ENCODE assay signal across 8 mouse cellular contexts in the genomic region with DNA sequence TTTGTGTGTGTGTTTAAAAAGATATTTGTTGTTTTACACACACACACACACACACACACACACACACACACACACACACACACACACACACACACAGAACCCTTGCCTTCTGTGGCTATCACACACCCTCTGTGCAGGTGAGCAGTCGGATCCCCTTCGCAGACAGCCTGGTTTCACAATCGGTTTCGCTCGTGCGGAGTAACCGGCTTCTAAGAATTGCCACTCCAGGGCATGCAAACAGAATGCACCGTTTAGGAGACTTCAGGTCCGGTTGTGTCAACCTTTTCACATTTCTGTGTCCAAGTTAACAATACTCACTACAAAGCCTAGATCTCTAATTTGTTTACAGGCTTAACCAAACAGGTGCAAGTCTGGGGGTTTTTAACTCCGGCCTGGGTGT. TPM values are rescaled to one million over a fixed set of nuclear protein-coding genes. Genes with fewer than 3 reads are reported as not detected.
DNase-seq lines count a peak whose midpoint lies in the region; ATAC-seq lines count a peak whose summit lies in the region.

No protein-coding gene starts in this region.

- WGBS in hindbrain, embryonic 10.5 days = 24% methylated on average over 10 of the region's 10 CpGs
- WGBS in hindbrain, embryonic 11.5 days = 24% methylated on average over 10 of the region's 10 CpGs
- WGBS in embryonic facial prominence, embryonic 12.5 days = 22% methylated on average over 10 of the region's 10 CpGs
- WGBS in liver, embryonic 16.5 days (ENCODE audit: insufficient replicate concordance) = 14% methylated on average over 10 of the region's 10 CpGs

- H3K4me1 ChIP-seq in hindbrain, embryonic 10.5 days (replicated peaks) = peaks cover 24% of the 10 kb centered on the region
- H3K4me1 ChIP-seq in hindbrain, embryonic 11.5 days (replicated peaks; ENCODE audit: control insufficient read depth, insufficient read depth, low read length) = no peaks in the 10 kb centered on the region
- H3K4me1 ChIP-seq in embryonic facial prominence, embryonic 12.5 days = peaks cover 5% of the 10 kb centered on the region
- no peaks in the 10 kb centered on the region for H3K4me1 ChIP-seq in liver, embryonic 16.5 days (ENCODE audit: control insufficient read depth, low read depth, low read length)

- peak overlapping the region; percentile 48; the same call in 1 of the 2 replicates for H3K4me3 ChIP-seq in hindbrain, embryonic 10.5 days
- no peak overlapping the region for H3K4me3 ChIP-seq in hindbrain, embryonic 11.5 days (ENCODE audit: low read depth, low read length)
- H3K4me3 ChIP-seq in embryonic facial prominence, embryonic 12.5 days = peak overlapping the region; percentile 29
- peak overlapping the region; percentile 43 for H3K4me3 ChIP-seq in liver, embryonic 16.5 days (ENCODE audit: low read depth, low read length)

- H3K27me3 ChIP-seq in hindbrain, embryonic 10.5 days (ENCODE audit: insufficient read depth, poor library complexity, severe bottlenecking) = peaks cover 47% of the 10 kb centered on the region
- H3K27me3 ChIP-seq in hindbrain, embryonic 11.5 days (ENCODE audit: control insufficient read depth, insufficient read depth, low read length) = peaks cover 12% of the 10 kb centered on the region; the same call in 1 of the 2 replicates
- H3K27me3 ChIP-seq in embryonic facial prominence, embryonic 12.5 days = peaks cover 21% of the 10 kb centered on the region
- peaks cover 31% of the 10 kb centered on the region for H3K27me3 ChIP-seq in liver, embryonic 16.5 days (ENCODE audit: control insufficient read depth, insufficient read depth, low read depth, low read length)

- DNase-seq in hindbrain, embryonic 10.5 days (ENCODE audit: low spot score) = no peak
- DNase-seq in hindbrain, embryonic 11.5 days (ENCODE audit: low spot score) = no peak
- peak; percentile 81 for DNase-seq in A20 (ENCODE audit: low read depth, low spot score)
- no peak for DNase-seq in frontal cortex, postnatal 25 days (ENCODE audit: low spot score in 2 of 2)
- no peak for DNase-seq in ovary, postnatal 10 days (ENCODE audit: low spot score)
- no peak for DNase-seq in adrenal gland, adult 18-20 months (ENCODE audit: low spot score in 2 of 2)

- no peaks in the 10 kb centered on the region for H3K9me3 ChIP-seq in hindbrain, embryonic 10.5 days
- no peaks in the 10 kb centered on the region for H3K9me3 ChIP-seq in hindbrain, embryonic 11.5 days (ENCODE audit: control insufficient read depth, low read length)
- no peaks in the 10 kb centered on the region for H3K9me3 ChIP-seq in embryonic facial prominence, embryonic 12.5 days
- peaks cover 2% of the 10 kb centered on the region; the same call in 1 of the 2 replicates for H3K9me3 ChIP-seq in liver, embryonic 16.5 days (replicated peaks; ENCODE audit: control insufficient read depth, low read length)

- no peak overlapping the region for H3K27ac ChIP-seq in hindbrain, embryonic 10.5 days
- no peak overlapping the region for H3K27ac ChIP-seq in hindbrain, embryonic 11.5 days (ENCODE audit: low read depth, low read length)
- no peak overlapping the region for H3K27ac ChIP-seq in embryonic facial prominence, embryonic 12.5 days
- no peak overlapping the region for H3K27ac ChIP-seq in liver, embryonic 16.5 days (ENCODE audit: low read length)

- no peaks in the 10 kb centered on the region for H3K36me3 ChIP-seq in hindbrain, embryonic 10.5 days
- H3K36me3 ChIP-seq in hindbrain, embryonic 11.5 days (ENCODE audit: control insufficient read depth, insufficient read depth, low read length) = no peaks in the 10 kb centered on the region
- H3K36me3 ChIP-seq in embryonic facial prominence, embryonic 12.5 days = no peaks in the 10 kb centered on the region
- H3K36me3 ChIP-seq in liver, embryonic 16.5 days (ENCODE audit: control insufficient read depth, insufficient read depth) = no peaks in the 10 kb centered on the region

- ATAC-seq in hindbrain, embryonic 11.5 days (ENCODE audit: low FRiP score) = no peak
- ATAC-seq in embryonic facial prominence, embryonic 12.5 days (ENCODE audit: insufficient number of reproducible peaks, insufficient read depth, low FRiP score, low TSS enrichment) = no peak
- ATAC-seq in liver, embryonic 16.5 days (ENCODE audit: low read depth) = no peak

- no peak overlapping the region for H3K9ac ChIP-seq in hindbrain, embryonic 11.5 days (ENCODE audit: low read depth, low read length)
- no peak overlapping the region for H3K9ac ChIP-seq in embryonic facial prominence, embryonic 12.5 days
- no peak overlapping the region for H3K9ac ChIP-seq in liver, embryonic 16.5 days (ENCODE audit: low read depth, low read length)

- H3K4me2 ChIP-seq in hindbrain, embryonic 11.5 days (replicated peaks; ENCODE audit: low read depth, low read length) = no peak overlapping the region
- peak overlapping the region; percentile 57; the same call in 1 of the 2 replicates for H3K4me2 ChIP-seq in embryonic facial prominence, embryonic 12.5 days (replicated peaks)
- peak overlapping the region; percentile 56 for H3K4me2 ChIP-seq in liver, embryonic 16.5 days (ENCODE audit: low read depth, low read length)

RNA-seq across cellular contexts. Expression of gene Hnrnpk, which starts 50.4 kb away (rescaled TPM):
- 1,809 and 2,099 TPM in 2 replicates for polyA plus RNA-seq in hindbrain, embryonic 10.5 days (2016; fragmentation: Nextera tagmentation; extraction: Ambion mirVana)
- polyA plus RNA-seq in hindbrain, embryonic 11.5 days (2014; fragmentation: Nextera tagmentation; extraction: Ambion mirVana) = 2,191 and 2,423 TPM in 2 replicates
- polyA plus RNA-seq in embryonic facial prominence, embryonic 12.5 days (2016; fragmentation: Nextera tagmentation; extraction: Ambion mirVana) = 1,844 and 1,972 TPM in 2 replicates
- polyA plus RNA-seq in liver, embryonic 16.5 days (2015; fragmentation: Nextera tagmentation; extraction: Ambion mirVana) = 554 and 582 TPM in 2 replicates
- 100 to 1,000 TPM; 806 to 881 TPM for total RNA-seq in adrenal gland, adult 18-20 months (2021)

RNA-seq across cellular contexts. Expression of gene Rmi1, which starts 51.5 kb away (rescaled TPM):
- 24.1 and 28.2 TPM in 2 replicates for polyA plus RNA-seq in hindbrain, embryonic 10.5 days (2016; fragmentation: Nextera tagmentation; extraction: Ambion mirVana)
- 31.5 and 34.4 TPM in 2 replicates for polyA plus RNA-seq in hindbrain, embryonic 11.5 days (2014; fragmentation: Nextera tagmentation; extraction: Ambion mirVana)
- polyA plus RNA-seq in embryonic facial prominence, embryonic 12.5 days (2016; fragmentation: Nextera tagmentation; extraction: Ambion mirVana) = 29.5 and 31.4 TPM in 2 replicates
- polyA plus RNA-seq in liver, embryonic 16.5 days (2015; fragmentation: Nextera tagmentation; extraction: Ambion mirVana) = 11.9 and 13.1 TPM in 2 replicates
- total RNA-seq in adrenal gland, adult 18-20 months (2021) = 10 to 100 TPM; 18.0 to 19.1 TPM
